Mouse (Mus musculus) WW6 (cell line): ENCODE data around the gene Ttc23l.
A peak's percentile ranks its signal among the peaks of the same experiment; 100 is the strongest.
"Not testable (repeated sequence)": the region's sequence is repeated elsewhere in the genome, so short reads cannot be mapped to it uniquely, and the experiment has no call there.

Experiments used
- DNase-seq: peaks from one replicate; pipeline ENCODE4 v3.0.0-alpha.2; 2013; ENCODE audit warnings: low read depth, low spot score

The Ttc23l gene

GRCm38 (mm10) chr15:10558465-10558864 lies at the start of gene Ttc23l:
Ttc23l (minus strand) TSS chr15:10558668.
- no peak for DNase-seq

GRCm38 (mm10) chr15:10599413-10599812 lies 40.9 kb upstream of the Ttc23l start:
- no peak for DNase-seq

GRCm38 (mm10) chr15:10598259-10599225 lies 40.1 kb upstream of the Ttc23l start:
- no peak for DNase-seq

- DNase-seq = no peak
These were observed 38.4 kb upstream of the Ttc23l start for GRCm38 (mm10) chr15:10596871-10597270.

- no peak for DNase-seq
These were observed 36.9 kb upstream of the Ttc23l start for GRCm38 (mm10) chr15:10595408-10595807.

DNA sequence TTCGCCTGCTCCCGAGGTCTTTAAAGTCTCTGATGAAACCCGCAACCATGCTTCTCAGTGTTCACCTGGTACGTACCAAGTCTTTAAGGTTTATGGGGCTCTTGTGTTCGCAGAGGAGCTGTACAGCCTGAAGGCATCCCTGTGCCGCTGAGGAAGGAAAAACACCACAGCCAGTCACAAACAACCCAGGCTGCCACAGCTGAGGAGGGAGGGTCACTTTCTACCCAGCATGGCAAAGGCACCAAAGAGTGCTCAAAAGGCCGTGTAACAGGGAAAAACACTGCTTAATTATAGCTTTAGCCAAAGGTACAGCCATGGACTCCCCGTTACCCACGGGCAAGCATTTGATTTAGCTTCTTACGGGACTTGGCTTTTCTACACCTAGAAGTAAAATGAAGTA lies 36.4 kb upstream of the Ttc23l start:
- no peak for DNase-seq

DNA sequence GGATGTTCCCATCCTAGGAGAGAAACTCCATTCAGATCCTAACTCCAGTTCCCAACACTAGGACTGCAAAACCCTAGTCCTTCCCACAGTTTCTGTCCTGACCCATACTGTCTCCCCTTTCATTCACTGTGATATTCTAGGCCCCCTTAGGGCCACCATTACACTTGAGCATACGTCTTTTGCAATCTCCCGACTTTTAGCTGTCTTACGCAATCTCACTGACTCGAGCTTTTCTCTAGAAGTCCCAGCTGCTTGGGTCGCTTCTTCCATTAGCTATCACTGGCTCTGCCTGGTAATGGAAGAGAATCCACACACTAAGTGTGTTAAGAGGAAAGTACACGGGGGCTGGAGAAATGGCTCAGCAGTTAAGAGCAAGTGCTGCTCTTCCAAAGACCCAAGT lies 34.6 kb upstream of the Ttc23l start:
- no peak for DNase-seq

DNA sequence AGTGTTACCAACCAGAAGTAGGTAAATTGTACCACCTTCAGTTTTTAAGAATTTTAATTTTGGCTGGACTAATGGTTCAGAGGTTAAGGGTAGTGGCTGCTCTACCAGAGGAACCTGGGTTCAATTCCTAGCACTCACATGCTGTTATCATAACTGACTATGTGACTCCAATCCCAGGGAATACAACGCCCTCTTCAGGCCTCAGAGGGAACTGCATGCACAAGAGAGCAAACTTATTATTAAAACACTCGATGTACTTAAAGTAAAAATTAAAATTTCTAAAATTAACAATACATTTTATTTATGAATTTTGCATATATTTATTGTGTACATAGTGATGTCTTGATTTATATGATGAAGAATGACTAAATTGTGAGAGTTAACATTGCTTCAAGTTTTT lies 28.1 kb upstream of the Ttc23l start:
- no peak for DNase-seq

DNA sequence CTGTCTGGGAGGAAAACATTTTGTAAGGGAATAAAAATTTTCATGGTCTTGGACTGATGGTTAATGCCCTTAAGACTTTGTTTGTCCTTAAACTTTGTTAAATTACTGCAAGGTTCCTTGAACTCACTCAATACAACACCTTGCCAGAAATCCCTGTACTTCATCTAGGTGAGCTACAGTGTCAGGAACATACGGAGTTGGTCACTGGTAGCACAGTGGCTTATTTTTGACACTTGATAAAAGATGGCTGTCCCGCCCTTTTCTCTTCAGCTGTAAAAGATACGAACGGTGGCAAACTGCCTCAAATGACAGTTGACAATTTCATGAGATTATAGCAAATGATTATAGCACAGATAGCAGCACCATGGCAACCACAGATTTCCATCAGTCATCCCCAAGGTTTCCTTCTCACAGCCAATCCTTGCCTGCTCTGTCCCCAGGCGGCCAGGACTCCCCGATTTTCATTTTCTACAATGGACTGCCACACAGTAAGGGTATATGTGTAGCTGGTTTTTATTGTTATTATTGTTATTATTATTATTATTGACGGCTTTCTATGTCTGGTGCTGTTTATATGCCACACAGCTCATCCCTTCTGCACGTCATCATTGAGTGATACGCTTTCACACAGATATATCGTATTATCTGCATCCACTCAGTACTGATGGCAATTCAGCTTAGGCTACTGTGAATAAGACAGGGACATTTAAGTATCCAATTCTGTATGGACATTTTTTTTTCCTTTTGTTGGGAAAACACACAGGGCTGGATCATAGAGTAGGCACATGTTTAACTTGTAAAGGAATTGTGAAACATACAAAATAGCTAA lies 26.1 kb upstream of the Ttc23l start:
- DNase-seq = no peak

DNA sequence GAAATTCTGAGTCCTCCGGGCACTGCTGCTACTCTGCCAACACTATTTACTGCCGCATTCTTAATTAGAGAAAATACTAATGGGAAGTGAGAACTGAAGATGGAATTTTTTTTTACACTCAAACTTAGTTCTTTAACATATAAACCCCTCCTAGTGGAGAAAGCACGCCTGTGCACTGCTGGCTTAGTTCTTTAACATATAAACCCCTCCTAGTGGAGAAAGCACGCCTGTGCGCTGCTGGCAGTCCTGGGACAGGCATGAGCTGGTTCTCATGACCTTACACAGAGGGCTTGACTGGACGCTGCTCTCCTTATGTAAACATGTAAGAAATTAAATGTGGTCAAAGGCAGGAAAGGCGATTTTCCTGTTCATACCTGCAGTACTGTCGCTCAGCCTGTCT lies 24.9 kb upstream of the Ttc23l start:
- DNase-seq = peak; percentile 40

DNA sequence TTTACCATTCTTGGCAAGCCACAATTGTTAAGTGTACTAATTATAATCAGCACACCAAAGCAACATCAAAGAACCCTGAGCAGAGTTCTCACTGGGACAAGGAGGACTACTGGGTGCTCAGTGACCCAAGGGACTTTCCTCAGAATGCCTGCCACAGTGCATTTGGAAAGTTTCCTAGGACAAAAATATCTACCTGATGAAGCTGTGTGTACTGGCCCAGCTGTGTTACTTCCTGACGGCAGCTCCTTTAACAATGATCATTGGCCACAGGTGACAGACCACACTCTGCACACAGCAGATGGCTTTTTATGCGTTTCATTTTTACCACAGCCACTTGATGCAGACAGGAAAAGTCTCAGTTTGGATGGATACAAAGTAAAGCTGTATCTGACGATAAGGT lies 20.7 kb upstream of the Ttc23l start:
- no peak for DNase-seq

- no peak for DNase-seq
These were observed 8.0 kb upstream of the Ttc23l start for GRCm38 (mm10) chr15:10566486-10566885.

GRCm38 (mm10) chr15:10564201-10564600 lies 5.7 kb upstream of the Ttc23l start:
- DNase-seq = no peak

DNA sequence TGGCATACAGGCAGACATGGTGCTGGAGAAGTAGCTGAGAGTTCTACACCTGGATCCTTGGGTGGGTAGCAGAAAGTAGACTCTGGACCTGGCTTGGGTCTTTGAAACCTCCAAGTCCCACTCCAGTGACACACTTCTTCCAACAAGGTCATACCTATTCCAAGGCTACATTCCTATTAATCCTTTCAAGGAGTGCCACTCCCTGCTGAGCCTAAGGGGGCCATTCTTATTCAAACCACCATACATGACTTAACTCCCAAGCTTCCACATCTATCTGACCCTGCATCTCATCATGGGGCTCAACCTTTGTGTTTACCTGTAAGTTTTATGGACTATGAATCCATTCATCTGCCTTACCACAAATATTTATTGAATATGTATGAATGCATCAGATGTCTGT lies 3.8 kb upstream of the Ttc23l start:
- no peak for DNase-seq

DNA sequence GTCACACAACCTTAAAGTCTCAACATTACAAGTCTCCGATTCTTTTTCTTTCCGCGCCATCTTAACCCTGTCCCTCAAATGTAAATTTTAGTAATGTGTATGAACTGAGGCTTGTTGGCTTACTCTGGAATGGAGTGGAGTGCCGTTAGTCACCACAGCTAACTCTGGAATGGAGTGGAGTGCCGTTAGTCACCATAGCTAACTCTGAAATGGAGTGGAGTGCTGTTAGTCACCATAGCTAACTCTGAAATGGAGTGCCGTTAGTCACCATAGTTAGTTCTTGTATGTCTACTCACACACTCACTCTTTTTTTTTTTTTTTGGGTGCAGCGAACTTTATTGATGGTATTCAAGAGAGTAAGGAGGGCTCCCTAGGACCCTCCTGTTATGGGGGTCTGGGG lies 1.5 kb upstream of the Ttc23l start:
- no peak for DNase-seq

GRCm38 (mm10) chr15:10554336-10554735 lies 4.1 kb downstream of the Ttc23l start:
- DNase-seq = no peak

DNA sequence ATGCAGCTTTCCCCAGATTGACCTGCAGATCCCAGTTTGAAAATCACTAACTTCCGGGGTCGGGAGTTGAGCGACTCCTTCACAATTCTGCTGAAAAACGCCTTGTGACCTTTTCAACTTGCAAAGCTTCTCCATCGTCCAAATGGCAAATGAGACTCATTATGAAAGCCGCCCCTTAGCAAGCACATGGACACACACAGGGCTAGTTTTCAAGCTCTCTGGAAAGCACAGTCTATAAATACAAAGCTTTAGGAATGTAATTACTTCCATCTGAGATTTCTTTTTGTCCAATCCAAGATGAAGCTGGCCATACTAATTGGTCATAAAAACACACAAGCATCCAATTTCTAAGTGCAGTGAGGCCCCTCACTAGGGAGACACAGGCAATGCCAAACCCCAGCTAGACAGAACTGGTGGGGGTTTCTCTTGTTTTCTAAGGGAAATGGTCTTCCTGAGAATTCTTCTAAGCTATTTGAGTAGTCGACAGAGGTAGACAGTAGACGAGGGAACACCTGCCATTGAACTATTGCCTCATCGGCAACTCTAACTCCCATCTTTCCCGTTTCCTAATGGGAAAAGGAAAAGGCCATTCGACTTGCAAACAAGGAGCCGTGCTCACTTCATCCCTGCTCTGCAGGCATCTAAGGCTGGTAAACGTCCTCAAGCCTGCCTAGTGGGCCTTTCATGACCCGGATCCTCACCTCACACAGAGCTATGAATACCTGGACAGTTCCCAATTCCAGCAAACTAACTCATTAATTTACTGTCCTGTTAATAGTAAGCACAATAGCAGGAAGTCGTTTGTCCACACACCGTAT lies 18.0 kb downstream of the Ttc23l start:
- DNase-seq = no peak

GRCm38 (mm10) chr15:10535969-10536368 lies 22.5 kb downstream of the Ttc23l start:
- no peak for DNase-seq

- DNase-seq = no peak
These were observed 23.9 kb downstream of the Ttc23l start for GRCm38 (mm10) chr15:10534591-10534990.

GRCm38 (mm10) chr15:10533361-10533760 lies 25.1 kb downstream of the Ttc23l start:
- not testable (repeated sequence) for DNase-seq

DNA sequence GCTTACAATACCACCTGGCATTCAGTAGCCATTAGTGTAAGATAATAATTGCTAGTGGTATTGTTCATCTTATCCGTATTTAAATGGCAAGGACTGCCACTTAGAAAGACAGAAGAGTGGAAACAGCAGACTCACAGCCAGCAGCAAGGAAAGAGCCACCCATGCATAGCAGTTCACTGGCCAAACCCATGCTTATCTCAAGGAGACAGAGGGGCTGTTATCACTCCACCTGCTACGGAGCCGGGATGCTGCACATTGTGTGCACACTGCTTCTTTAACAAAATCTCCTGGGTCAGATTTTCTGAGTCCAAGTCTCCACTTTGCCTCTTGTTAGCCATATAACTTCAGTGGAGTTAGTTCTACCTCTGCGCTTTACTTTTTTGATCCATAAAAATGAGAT lies 27.1 kb downstream of the Ttc23l start:
- no peak for DNase-seq

GRCm38 (mm10) chr15:10525896-10526295 lies 32.6 kb downstream of the Ttc23l start:
- DNase-seq = no peak
